Mouse (Mus musculus) B cell, adult 2 months (primary cell): ENCODE data around the gene Vsig8.

Experiments used
- DNase-seq, 2 experiments: peaks; one replicate each; pipeline ENCODE4 v3.0.0; 2022

Gene Vsig8

GRCm38 (mm10) chr1:172530544-172531220, 25.1 kb upstream of the Vsig8 start:
- DNase-seq = no peak

GRCm38 (mm10) chr1:172532551-172532950, 23.2 kb upstream of the Vsig8 start:
- DNase-seq = no peak

DNA sequence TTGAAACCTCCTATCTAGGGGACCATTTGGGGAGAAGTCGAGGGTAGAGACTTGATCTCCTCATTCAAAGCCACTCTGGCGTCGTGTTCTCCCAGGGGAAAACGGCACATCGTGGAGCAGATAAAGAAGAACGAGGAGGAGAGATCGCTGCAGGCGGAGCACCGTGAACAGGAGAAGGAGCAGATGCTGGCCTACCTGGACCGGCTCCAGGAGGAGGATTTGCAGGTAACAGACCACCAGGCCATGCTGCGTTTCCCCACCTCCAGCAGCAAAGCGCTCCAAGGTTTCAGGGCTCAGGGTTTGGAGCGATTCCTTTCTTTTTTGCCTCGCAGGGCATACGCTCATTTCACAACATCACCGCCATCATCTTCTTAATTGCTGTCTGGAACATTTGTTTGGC, 20.6 kb upstream of the Vsig8 start:
- DNase-seq = no peak

- no peak for DNase-seq
Measured at GRCm38 (mm10) chr1:172539827-172540226, 15.9 kb upstream of the Vsig8 start.

GRCm38 (mm10) chr1:172540283-172540820, 15.4 kb upstream of the Vsig8 start:
- DNase-seq = no peak

DNA sequence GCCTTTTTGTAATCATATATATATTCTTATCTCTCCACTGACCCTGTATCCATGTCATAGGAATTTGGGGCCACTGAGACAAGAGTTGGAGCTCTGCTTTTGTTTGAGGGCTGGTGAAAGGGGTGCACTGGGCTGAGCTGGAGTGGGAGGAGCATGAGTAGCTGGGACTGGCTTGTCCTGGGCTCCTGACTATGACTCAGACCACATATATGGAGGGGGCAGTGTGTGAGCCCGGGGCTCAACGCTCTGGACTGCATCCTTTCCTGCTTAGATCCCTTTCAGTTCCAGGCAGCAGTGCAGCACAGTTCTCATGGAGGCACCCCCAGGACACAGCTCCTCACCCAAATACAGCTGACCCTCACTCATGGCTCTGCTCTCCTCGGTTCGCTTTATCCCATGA, 9.7 kb upstream of the Vsig8 start:
- no peak for DNase-seq

- DNase-seq = peak; percentile 49 to 54
Measured at GRCm38 (mm10) chr1:172548501-172548900, 7.2 kb upstream of the Vsig8 start.

GRCm38 (mm10) chr1:172549314-172549713, 6.4 kb upstream of the Vsig8 start:
- DNase-seq = no peak

DNA sequence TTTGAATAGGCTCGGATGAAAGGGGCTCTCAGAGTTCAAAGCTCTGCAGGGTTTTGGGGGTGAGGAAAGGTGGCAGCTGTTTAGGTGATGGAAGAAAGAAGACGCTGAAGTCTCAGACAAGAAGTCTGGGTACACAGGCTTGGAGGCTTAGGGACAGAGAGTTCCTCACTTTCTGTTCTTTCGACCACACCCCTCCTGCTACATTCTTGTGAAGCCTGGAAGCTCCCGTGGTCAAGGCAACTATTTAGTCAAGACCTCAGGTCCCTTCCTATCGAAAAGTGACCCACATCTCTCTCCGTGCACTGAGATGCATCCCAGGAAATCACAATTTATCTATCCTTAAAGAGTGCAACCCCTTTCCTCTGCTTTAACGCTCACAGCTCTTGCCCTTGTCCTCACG, 6.0 kb upstream of the Vsig8 start:
- DNase-seq = peak in 1 of 2 experiments; percentile 10

DNA sequence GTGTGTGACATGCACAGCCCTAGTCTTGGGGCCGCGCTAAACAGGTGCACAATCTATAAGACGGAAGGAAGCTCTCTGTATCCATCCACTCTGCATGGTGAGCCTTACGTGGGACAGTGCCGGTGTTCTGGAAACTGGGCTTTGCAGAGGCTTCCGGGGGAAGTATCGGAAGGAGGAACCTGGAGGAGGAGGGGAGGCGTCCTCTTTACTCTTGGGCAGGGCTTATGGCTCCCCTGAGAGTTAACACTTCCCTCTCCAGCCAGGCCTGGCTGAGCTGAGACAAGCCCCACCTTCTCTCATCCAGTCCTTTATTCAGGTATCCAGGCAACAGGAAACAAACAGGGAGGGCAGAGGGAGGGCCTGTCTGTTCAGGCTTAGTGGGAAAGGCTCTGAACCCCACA, 5.2 kb upstream of the Vsig8 start:
- peak; percentile 74 to 78 for DNase-seq

DNA sequence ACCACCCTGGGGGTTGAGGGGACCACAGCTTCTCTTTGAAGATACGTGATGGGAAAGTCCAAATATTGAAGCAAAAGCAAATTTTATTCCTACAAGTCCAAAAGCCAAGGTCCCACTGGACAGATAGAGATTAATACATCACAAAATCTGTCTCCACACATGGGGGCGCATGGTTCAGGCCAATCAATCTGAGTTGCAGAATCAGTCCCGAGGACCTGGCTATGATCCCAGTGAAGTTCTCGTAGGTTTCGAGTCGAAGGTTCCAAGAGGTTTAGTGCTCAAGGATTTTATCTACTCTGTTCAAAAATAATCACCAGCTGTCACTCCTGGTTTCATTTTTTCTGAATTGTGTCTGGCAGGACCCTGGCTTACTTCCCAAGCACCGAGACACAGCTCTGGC, 4.7 kb upstream of the Vsig8 start:
- no peak for DNase-seq

DNA sequence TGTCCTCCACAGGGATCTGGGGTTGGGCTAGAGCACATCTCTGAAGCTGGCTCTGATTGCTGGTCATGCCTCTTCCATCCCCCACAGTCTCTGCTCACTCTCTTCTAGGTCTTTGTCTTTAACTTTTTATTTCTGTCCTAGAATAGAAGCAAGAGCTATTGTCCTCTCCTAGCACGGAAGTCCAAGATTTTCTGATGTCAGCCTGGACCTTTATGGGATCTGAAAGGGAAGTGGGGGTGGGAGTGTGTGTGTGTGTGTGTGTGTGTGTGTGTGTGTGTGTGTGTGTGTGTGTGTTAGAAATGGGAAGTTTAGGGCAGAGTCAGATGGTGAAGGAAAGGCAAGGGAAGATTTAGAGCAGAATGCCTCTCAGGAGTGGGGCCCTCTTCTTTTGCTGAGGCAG, 3.1 kb upstream of the Vsig8 start:
- no peak for DNase-seq

DNA sequence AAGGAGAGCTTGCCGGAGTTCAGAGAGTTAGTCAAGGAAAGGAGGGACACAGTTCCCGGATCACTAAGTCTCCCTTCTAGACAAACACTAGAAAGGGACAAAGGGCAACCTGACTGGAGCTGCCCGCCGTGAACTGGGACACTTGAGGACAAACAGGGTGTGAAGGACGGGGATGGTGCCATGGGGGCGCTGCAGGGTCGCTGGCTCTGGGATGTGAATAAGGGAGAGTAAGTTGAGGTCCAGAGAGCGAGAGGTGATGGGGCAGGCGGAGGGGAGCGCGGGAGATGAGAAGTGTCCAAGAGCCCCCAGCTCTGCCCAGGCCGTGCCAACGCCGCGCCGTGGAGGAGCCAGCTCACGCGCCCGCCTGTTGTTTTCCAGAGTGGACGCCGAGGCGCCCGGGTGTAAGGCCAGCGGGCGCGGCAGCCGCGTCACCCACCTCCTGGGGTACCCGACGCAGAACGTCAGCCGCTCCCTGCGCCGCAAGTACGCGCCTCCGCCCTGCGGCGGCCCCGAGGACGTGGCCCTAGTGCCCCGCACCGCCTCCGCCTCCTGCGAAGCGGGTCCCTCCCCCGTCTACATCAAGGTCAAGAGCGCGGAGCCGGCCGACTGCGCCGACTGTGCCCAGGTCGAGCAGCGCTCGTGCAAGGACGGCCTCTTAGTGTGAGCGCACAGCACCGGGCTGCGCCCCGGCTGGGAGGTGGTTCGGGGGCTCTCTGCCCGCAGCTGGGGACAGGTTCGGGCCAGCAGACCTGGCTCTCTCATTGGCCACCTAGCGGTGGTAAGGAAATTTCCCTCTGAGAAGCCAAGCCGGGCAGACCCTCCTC, 7.1 kb downstream of the Vsig8 start:
- DNase-seq = peak; percentile 74 to 79

DNA sequence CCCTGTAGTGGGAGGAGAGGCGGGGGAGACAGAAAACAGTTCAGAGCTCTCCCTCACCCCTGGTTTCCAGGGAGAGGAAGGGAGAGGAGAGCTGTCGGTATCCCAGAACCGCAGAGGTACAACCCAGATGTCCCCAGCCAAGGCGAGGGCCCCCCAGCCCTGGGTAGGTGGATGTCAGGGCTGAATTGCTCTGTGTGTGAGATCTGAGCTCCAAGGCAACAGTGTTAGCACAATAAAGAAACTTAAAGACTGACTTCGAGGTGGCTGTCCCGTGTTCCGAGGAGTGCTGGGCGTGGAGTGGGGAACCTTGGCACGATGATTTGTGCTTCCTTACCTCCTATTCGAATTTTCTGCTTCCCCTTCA, 7.7 kb downstream of the Vsig8 start:
- DNase-seq = no peak

GRCm38 (mm10) chr1:172566131-172566530, 10.4 kb downstream of the Vsig8 start:
- no peak for DNase-seq

DNA sequence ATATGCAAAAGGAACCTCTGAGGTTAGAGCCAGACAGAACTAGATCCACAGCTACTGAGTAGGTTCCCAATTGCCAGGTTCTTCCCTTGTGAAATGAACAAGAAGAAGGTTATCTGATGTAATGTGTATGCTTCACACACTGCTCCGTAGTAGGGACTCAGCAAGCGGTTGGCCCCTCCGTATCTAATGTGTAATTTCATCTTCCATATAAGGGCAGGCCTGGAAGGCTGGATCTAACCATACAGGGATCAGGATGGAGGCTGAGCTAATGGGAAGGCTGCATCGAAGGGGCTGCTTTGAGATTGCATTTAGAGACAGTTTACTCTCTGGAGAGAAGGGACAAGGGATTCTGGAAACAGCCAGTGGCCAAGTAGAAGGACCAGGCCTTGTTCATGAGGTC, 12.0 kb downstream of the Vsig8 start:
- no peak for DNase-seq

- no peak for DNase-seq
Measured at GRCm38 (mm10) chr1:172580116-172580515, 24.4 kb downstream of the Vsig8 start.

GRCm38 (mm10) chr1:172582436-172582835, 26.7 kb downstream of the Vsig8 start:
- DNase-seq = no peak

DNA sequence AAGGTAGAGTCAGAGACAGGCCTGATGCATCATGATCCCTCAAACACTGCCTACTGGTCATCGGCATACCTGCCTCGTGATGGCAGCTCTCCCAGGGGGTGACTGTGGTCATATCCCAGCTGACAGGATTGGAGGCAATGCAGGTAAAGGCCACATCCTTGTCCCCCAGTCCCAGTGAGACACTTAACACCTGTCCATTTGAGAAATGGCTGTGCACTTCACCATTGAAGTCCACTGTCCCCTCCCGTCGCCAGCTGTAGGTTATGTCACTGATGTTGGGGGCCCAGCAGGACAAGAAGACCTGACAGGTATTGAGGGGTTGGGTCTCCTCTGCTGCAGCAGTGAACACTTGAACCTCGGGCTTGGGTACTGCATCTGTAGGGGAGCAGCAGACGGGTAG, 28.5 kb downstream of the Vsig8 start:
- DNase-seq = no peak

GRCm38 (mm10) chr1:172585026-172585425, 29.3 kb downstream of the Vsig8 start:
- no peak for DNase-seq

- no peak for DNase-seq
Measured at GRCm38 (mm10) chr1:172585612-172586567, 30.2 kb downstream of the Vsig8 start.

DNA sequence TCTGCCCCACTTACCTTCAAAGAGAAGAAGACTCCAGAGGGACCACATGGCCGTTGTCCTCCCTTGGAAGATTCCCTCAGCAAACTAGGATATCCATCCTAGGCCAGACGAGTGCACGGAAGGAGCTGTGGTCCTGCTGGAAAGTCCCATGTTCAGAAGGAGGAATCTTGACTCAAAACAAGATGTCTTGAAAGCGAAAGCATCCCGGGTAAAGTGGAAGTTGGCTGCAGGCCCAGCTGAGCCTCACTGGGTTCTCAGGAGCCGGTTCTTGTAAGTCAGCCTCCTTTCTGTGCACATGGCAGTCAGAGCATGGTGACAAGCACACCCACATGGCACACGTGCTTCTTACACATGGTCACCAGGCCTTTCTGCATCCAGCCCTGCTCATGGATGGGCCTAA, 34.6 kb downstream of the Vsig8 start, which contains the start of gene Slamf8:
Gene Slamf8 (minus strand): TSS at position 184 of the 400 bp plus-strand sequence.
- no peak for DNase-seq

- no peak for DNase-seq
Measured at GRCm38 (mm10) chr1:172593321-172593720, 37.6 kb downstream of the Vsig8 start.
